Mouse (Mus musculus) liver, embryonic 14.5 days (tissue): ENCODE measurements around the gene Gm7030.

Source experiments
- CTCF ChIP-seq: IDR thresholded peaks from 2 replicates; pipeline ENCODE4 v1.5.1; 2016; ENCODE audit warnings: antibody characterized with exemption, low read depth, control low read depth
- EP300 ChIP-seq: IDR thresholded peaks from 2 replicates; pipeline ENCODE4 v1.6.1; 2016; ENCODE audit warnings: antibody characterized with exemption, low read depth

GRCm38 (mm10) chr17:36093936-36094335 lies 35.3 kb downstream of the Gm7030 start:
- no peak for TF ChIP-seq EP300
- TF ChIP-seq CTCF, result no peak
